Mouse (Mus musculus): ENCODE measurements around the gene Serpine1. TPM values are rescaled to one million over a fixed set of nuclear protein-coding genes. Genes with fewer than 3 reads are reported as not detected.

Gene Serpine1
- total and polyA plus RNA-seq, 2 experiments from 2014 or later: 0.30 to 3.7 TPM

DNA sequence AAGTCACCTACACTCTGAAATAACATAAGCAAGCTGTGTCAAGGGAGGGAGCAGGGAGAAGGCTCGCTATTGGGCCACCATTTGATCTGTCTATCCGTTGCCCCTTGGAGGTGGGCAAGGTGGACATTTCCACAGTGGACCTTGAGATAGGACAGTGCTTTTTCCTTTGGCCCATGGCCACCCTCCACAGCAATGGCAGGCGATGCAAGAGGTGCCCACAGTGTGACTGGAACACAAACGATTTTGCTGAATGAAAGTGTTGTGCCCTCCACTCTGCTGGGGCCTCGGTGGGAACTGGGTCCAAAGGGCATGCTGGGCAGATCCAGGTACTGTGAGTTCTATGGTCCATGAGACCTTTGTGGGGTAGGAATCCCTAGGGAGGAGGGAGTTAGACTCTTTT lies 9.5 kb downstream of the Serpine1 start:
- H3K4me1 ChIP-seq (ENCODE audit: insufficient read depth, low read length): no peaks in the 10 kb centered on the region
- DNase-seq (ENCODE audit: low spot score) (no peak), ATAC-seq (ENCODE audit: low FRiP score) (no peak)
- H3K27me3 ChIP-seq (ENCODE audit: insufficient read depth, low read length): no peaks in the 10 kb centered on the region
- H3K9me3 ChIP-seq (ENCODE audit: low read length): no peaks in the 10 kb centered on the region
- no peaks in the 10 kb centered on the region for H3K36me3 ChIP-seq (ENCODE audit: insufficient read depth, low read length)
- H3K4me3 ChIP-seq (ENCODE audit: low read depth, low read length): no peak overlapping the region
- no peak overlapping the region for H3K4me2 ChIP-seq (ENCODE audit: low read depth, low read length, poor library complexity, severe bottlenecking)
- 89% methylated on average over 5 of the region's 5 CpGs for WGBS
- no peak overlapping the region for H3K27ac ChIP-seq (ENCODE audit: low read depth, low read length)
- no peak for TF ChIP-seq CTCF (IDR thresholded peaks at IDR 0.05)
- no peak overlapping the region for H3K9ac ChIP-seq (replicated peaks; ENCODE audit: low read length, poor library complexity, severe bottlenecking)

DNA sequence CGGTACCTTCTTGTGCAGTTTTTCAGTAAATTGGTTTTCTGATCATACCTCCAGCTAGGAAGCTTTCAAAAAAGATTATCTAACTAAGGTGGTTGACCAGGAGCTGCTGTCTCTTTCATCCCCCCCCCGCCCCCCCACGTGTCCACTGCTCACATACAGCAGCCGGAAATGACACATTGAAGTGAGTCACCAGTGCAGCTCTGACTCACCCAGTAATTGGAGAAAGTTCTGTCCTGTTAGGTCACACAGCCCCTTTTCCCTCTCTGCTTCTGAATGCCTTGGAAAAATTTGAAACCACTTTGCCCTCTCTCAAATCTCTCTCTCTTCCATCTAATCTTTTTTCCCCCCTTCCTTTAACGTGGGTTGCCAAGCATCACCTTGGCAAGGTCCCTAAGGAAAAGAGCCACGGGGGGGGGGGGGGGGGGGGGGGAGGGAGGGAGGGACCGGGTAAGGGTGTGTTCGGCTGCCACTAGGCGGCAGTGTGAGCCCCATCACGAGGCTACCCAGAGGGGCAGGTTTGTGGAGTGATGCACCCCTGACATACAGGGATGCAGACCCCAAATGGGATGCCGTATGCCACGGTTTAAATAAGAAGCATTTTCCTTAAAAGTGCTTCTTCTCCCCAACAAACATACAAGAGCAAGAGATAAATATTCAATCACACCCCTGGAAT lies 10.1 kb downstream of the Serpine1 start:
- TF ChIP-seq CTCF (IDR thresholded peaks at IDR 0.05): peak; percentile 51
- H3K4me3 ChIP-seq (ENCODE audit: low read depth, low read length): no peak overlapping the region
- no peak overlapping the region for H3K27ac ChIP-seq (ENCODE audit: low read depth, low read length)
- no peaks in the 10 kb centered on the region for H3K4me1 ChIP-seq (ENCODE audit: insufficient read depth, low read length)
- ATAC-seq (ENCODE audit: low FRiP score) (no peak), DNase-seq (ENCODE audit: low spot score) (no peak)
- H3K4me2 ChIP-seq (ENCODE audit: low read depth, low read length, poor library complexity, severe bottlenecking): no peak overlapping the region
- 26% methylated on average over 10 of the region's 12 CpGs for WGBS
- H3K9me3 ChIP-seq (ENCODE audit: low read length): no peaks in the 10 kb centered on the region
- no peak overlapping the region for H3K9ac ChIP-seq (replicated peaks; ENCODE audit: low read length, poor library complexity, severe bottlenecking)
- no peaks in the 10 kb centered on the region for H3K27me3 ChIP-seq (ENCODE audit: insufficient read depth, low read length)
- no peaks in the 10 kb centered on the region for H3K36me3 ChIP-seq (ENCODE audit: insufficient read depth, low read length)

DNA sequence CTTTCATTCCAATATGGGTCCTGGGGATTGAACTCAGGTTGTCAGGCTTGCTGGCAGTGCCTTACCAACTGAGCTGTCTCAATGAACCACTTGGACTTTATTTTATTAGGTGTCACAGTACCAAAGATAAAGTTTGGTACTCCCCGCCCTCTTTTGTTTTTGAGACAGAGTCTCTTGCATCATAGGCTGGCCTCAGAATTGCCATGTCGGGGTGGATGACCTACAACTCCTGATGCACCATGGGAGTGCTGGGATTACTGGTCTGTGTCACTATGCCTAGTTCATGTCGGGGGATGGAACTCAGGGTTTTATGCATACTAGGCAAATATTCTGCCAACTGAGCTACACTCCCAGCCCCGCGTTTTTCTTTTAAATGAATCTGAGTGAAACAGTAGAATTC lies 17.2 kb downstream of the Serpine1 start:
- 85% methylated on average over 5 of the region's 5 CpGs for WGBS
- Histone ChIP-seq H3K27me3 (ENCODE audit: insufficient read depth, low read length) (no peaks in the 10 kb centered on the region), H3K9ac (replicated peaks; ENCODE audit: low read length, poor library complexity, severe bottlenecking) (no peak overlapping the region), H3K36me3 (ENCODE audit: insufficient read depth, low read length) (no peaks in the 10 kb centered on the region), H3K4me3 (ENCODE audit: low read depth, low read length) (no peak overlapping the region), H3K4me2 (ENCODE audit: low read depth, low read length, poor library complexity, severe bottlenecking) (no peak overlapping the region), H3K4me1 (ENCODE audit: insufficient read depth, low read length) (no peaks in the 10 kb centered on the region; the same call in 1 of the 2 replicates), H3K27ac (ENCODE audit: low read depth, low read length) (no peak overlapping the region), H3K9me3 (ENCODE audit: low read length) (no peaks in the 10 kb centered on the region)
- no peak for TF ChIP-seq CTCF (IDR thresholded peaks at IDR 0.05)
- ATAC-seq (ENCODE audit: low FRiP score) (no peak), DNase-seq (ENCODE audit: low spot score) (no peak)

DNA sequence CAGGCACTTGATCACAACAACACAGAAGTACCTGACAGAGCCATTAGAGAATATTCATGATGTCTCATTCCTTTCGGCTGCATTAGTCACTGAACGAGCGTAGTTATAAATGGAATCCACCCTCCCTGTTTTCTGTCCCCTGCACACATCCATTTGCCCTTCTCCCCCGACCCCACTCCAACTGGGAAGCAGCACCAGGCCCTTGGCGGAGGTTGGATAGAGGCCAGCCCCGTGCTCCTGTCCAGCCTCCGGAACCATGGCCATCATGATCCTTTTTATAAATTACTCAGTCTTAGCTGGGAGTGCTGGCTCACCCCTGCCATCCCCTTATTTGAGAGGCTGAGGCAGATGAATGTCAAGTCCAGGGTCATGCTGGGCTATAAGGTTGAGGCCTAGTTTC lies 17.8 kb downstream of the Serpine1 start:
- WGBS: 88% methylated on average over 7 of the region's 7 CpGs
- Histone ChIP-seq H3K27me3 (ENCODE audit: insufficient read depth, low read length) (no peaks in the 10 kb centered on the region), H3K4me3 (ENCODE audit: low read depth, low read length) (no peak overlapping the region), H3K27ac (ENCODE audit: low read depth, low read length) (no peak overlapping the region), H3K4me2 (ENCODE audit: low read depth, low read length, poor library complexity, severe bottlenecking) (no peak overlapping the region), H3K36me3 (ENCODE audit: insufficient read depth, low read length) (no peaks in the 10 kb centered on the region), H3K9me3 (ENCODE audit: low read length) (no peaks in the 10 kb centered on the region), H3K9ac (replicated peaks; ENCODE audit: low read length, poor library complexity, severe bottlenecking) (no peak overlapping the region), H3K4me1 (ENCODE audit: insufficient read depth, low read length) (no peaks in the 10 kb centered on the region; the same call in 1 of the 2 replicates)
- ATAC-seq (ENCODE audit: low FRiP score) (no peak), DNase-seq (ENCODE audit: low spot score) (no peak)
- TF ChIP-seq CTCF (IDR thresholded peaks at IDR 0.05): no peak

DNA sequence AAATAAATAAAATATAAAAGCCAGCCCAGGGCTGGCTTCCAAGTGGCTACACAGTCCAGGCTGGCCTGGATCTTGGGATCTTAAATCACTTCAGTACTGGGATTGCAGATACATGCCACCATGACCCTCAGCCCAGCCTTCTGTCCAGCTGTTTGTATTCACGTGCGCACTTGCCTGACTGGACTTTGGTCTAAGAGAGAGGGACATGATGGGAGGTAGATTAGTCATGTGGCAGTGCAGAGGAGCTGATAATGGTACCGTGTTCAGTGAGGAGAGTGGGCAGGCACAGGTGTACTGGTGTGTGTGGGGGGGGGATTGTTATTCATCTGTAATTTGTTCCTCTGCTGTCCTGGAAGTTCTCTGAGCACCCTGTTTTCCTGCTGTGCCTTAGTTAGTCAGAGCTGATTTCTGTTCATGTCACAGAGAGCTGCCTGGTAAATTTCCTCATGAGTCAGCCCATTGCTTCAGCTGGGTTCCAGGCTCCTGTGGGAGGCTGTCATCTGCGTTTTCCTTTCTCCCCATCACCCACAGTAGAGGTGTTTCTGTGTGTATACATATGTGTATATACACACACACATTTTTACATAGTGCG lies 20.1 kb downstream of the Serpine1 start:
- DNase-seq (ENCODE audit: low spot score): no peak

DNA sequence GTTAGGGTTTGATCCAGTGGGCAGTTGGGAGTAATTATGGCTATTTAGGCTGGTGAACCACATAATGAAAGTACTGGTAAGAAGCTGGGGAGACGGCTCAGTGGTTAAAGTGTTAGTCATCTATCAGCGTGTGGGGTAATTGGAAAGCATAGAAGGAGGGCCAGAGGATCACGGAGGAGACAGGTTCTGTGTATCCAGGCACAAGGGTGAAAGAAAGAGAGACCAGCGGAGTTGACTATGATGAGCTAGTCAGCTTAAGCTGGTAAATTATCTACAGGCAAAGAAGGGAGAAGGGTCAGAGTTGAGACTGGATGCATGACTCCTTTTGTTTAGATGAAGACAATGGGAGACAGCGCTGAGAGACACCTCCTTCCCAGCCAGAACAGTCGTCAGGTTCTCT lies 20.9 kb downstream of the Serpine1 start:
- no peak overlapping the region for H3K27ac ChIP-seq (ENCODE audit: low read depth, low read length)
- DNase-seq (ENCODE audit: low spot score): no peak
- no peak overlapping the region for H3K4me3 ChIP-seq (ENCODE audit: low read depth, low read length)
- peaks cover 4% of the 10 kb centered on the region; the same call in 1 of the 2 replicates for H3K4me1 ChIP-seq (ENCODE audit: insufficient read depth, low read length)
- WGBS: 62% methylated on average over 6 of the region's 6 CpGs
- no peak for TF ChIP-seq CTCF (IDR thresholded peaks at IDR 0.05)
- no peaks in the 10 kb centered on the region for H3K36me3 ChIP-seq (ENCODE audit: insufficient read depth, low read length)
- H3K9me3 ChIP-seq (ENCODE audit: low read length): no peaks in the 10 kb centered on the region
- H3K27me3 ChIP-seq (ENCODE audit: insufficient read depth, low read length): no peaks in the 10 kb centered on the region
- H3K4me2 ChIP-seq (ENCODE audit: low read depth, low read length, poor library complexity, severe bottlenecking): no peak overlapping the region
- no peak for ATAC-seq (ENCODE audit: low FRiP score)
- no peak overlapping the region for H3K9ac ChIP-seq (replicated peaks; ENCODE audit: low read length, poor library complexity, severe bottlenecking)

More for the DNA sequence above, 20.1 kb downstream of the Serpine1 start:
- H3K9ac ChIP-seq (replicated peaks; ENCODE audit: low read length, poor library complexity, severe bottlenecking): no peak overlapping the region
- H3K9me3 ChIP-seq (ENCODE audit: low read length): no peaks in the 10 kb centered on the region
- no peaks in the 10 kb centered on the region for H3K27me3 ChIP-seq (ENCODE audit: insufficient read depth, low read length)
- H3K4me1 ChIP-seq (ENCODE audit: insufficient read depth, low read length): no peaks in the 10 kb centered on the region; the same call in 1 of the 2 replicates
- H3K27ac ChIP-seq (ENCODE audit: low read depth, low read length): no peak overlapping the region
- H3K4me2 ChIP-seq (ENCODE audit: low read depth, low read length, poor library complexity, severe bottlenecking): no peak overlapping the region
- H3K36me3 ChIP-seq (ENCODE audit: insufficient read depth, low read length): no peaks in the 10 kb centered on the region
- TF ChIP-seq CTCF (IDR thresholded peaks at IDR 0.05): no peak
- WGBS: 88% methylated on average over 5 of the region's 5 CpGs
- ATAC-seq (ENCODE audit: low FRiP score): no peak
- no peak overlapping the region for H3K4me3 ChIP-seq (ENCODE audit: low read depth, low read length)
